Mouse (Mus musculus) limb, embryonic 11.5 days (tissue): Measurements from ENCODE around the gene Mip. TPM values are rescaled to one million over a fixed set of nuclear protein-coding genes. Genes with fewer than 3 reads are reported as not detected.
"Not testable (repeated sequence)": the region's sequence is repeated elsewhere in the genome, so short reads cannot be mapped to it uniquely, and the experiment has no call there.

ENCODE experiments used
- ATAC-seq: fragments of 200-750 bp; cut with Nextera tagmentation; 2 replicates; pipeline ENCODE4 v1.8.0; 2017; ENCODE audit warnings: low read depth; ENCODE audit not compliant: insufficient number of reproducible peaks, low FRiP score, low TSS enrichment
- DNase-seq: peaks from one replicate; pipeline ENCODE4 v3.0.0-alpha.2; 2015; ENCODE audit warnings: low spot score
- H3K27ac ChIP-seq: fragments of 300-500 bp; sonication (generic); replicated peaks from 2 replicates; pipeline ENCODE4 v1.5.1; 2014; ENCODE audit warnings: low read depth, mild to moderate bottlenecking, low read length
- H3K27me3 ChIP-seq: fragments of 300-500 bp; sonication (generic); 2 replicates; pipeline ENCODE4 v1.6.1; 2014; ENCODE audit warnings: mild to moderate bottlenecking, low read length, mixed read lengths; ENCODE audit not compliant: control insufficient read depth, insufficient read depth
- H3K36me3 ChIP-seq: fragments of 300-500 bp; sonication (generic); 2 replicates; pipeline ENCODE4 v1.6.1; 2014; ENCODE audit warnings: mild to moderate bottlenecking, low read length, moderate library complexity, mixed read lengths; ENCODE audit not compliant: control insufficient read depth, insufficient read depth
- H3K4me1 ChIP-seq: fragments of 300-500 bp; sonication (generic); 2 replicates; pipeline ENCODE4 v1.6.1; 2014; ENCODE audit warnings: low read length, mixed read lengths; ENCODE audit not compliant: control insufficient read depth, insufficient read depth
- H3K4me2 ChIP-seq: fragments of 300-500 bp; sonication (generic); 2 replicates; pipeline ENCODE4 v1.6.1; 2014; ENCODE audit warnings: low read depth, mild to moderate bottlenecking, moderate library complexity; ENCODE audit not compliant: severe bottlenecking
- H3K4me3 ChIP-seq: fragments of 300-500 bp; sonication (generic); 2 replicates; pipeline ENCODE4 v1.5.1; 2014; ENCODE audit warnings: low read depth, low read length
- H3K9ac ChIP-seq: fragments of 300-500 bp; sonication (generic); 2 replicates; pipeline ENCODE4 v1.6.1; 2014; ENCODE audit warnings: mild to moderate bottlenecking, low read length
- H3K9me3 ChIP-seq: fragments of 300-500 bp; sonication (generic); 2 replicates; pipeline ENCODE4 v1.6.1; 2016; ENCODE audit warnings: low read length; ENCODE audit not compliant: control insufficient read depth
- WGBS: fragments of 180-500 bp; shearing (Covaris S2); extraction: QIAGEN DNeasy Blood & Tissue Kit; methylation state at CpG from one replicate; pipeline ENCODE4 v1.1.7; 2014; 5-methylcytosine and 5-hydroxymethylcytosine counted together
- polyA plus RNA-seq: library from polyadenylated mRNA; unstranded; fragments of >200 nt; fragmentation: Nextera tagmentation; extraction: Ambion mirVana; gene quantifications from 2 replicates; pipeline ENCODE4 v1.2.1, GENCODE M21; 2014

Mip gene
- polyA plus RNA-seq, 1 experiment from 2014 or later: 0.32 TPM

DNA sequence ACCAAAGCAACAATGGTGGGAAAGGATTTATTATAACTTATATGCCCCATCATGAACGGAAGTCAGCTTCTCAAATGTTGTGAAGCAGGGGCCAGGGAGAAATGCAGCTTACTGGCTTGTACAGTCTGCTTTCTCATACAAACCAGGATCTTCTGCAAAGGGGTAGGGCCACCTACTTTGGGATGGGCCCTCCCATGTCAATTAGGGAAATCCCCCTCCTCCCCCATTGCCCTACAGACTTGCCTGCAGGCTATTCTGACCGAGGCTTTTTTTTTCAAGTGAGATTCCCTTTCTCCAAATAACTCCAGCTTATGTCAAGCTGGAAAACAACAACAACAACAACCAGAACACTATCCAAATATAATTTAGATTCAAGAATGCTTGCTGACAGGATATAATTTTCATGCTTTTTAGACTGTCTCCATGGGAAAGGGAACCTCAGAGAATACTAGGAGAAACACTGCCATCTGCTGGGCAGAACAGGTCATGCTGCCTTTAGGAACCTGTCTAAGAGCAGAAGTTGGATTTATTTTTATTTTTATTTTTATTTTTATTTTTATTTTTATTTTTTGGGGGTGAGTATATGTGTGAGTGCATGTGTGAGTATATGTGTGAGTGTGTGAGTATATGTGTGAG is 37.3 kb upstream of the Mip start:
- no peaks in the 10 kb centered on the region for H3K9me3 ChIP-seq
- H3K27me3 ChIP-seq: no peaks in the 10 kb centered on the region
- no peaks in the 10 kb centered on the region for H3K4me1 ChIP-seq
- DNase-seq (peak; percentile 84), ATAC-seq (no peak)
- H3K4me2 ChIP-seq: no peak overlapping the region
- H3K27ac ChIP-seq: no peak overlapping the region
- H3K36me3 ChIP-seq: no peaks in the 10 kb centered on the region
- H3K9ac ChIP-seq: no peak overlapping the region
- WGBS: 42% methylated on average over 2 of the region's 2 CpGs
- H3K4me3 ChIP-seq: no peak overlapping the region

- no peaks in the 10 kb centered on the region for H3K36me3 ChIP-seq
- ATAC-seq: no peak
- 62% methylated on average over 2 of the region's 2 CpGs for WGBS
- no peak overlapping the region for H3K4me2 ChIP-seq
- H3K4me1 ChIP-seq: peaks cover 8% of the 10 kb centered on the region; the same call in 1 of the 2 replicates
- H3K27me3 ChIP-seq: peaks cover 13% of the 10 kb centered on the region
- no peak for DNase-seq
- no peak overlapping the region for H3K27ac ChIP-seq
- H3K9ac ChIP-seq: no peak overlapping the region
- no peaks in the 10 kb centered on the region; the same call in 1 of the 2 replicates for H3K9me3 ChIP-seq
- no peak overlapping the region for H3K4me3 ChIP-seq
Observed at GRCm38 (mm10) chr10:128191472-128191871, 34.2 kb upstream of the Mip start.

GRCm38 (mm10) chr10:128192030-128192766 is 33.4 kb upstream of the Mip start:
- not testable (repeated sequence) for H3K9me3 ChIP-seq, H3K27ac ChIP-seq, H3K4me1 ChIP-seq, H3K36me3 ChIP-seq, ATAC-seq, H3K4me3 ChIP-seq, DNase-seq, H3K4me2 ChIP-seq, H3K9ac ChIP-seq
- H3K27me3 ChIP-seq: peaks cover 13% of the 10 kb centered on the region
- WGBS: 95% methylated on average over 3 of the region's 3 CpGs

GRCm38 (mm10) chr10:128193113-128193512 is 32.5 kb upstream of the Mip start:
- Histone ChIP-seq H3K27ac (no peak overlapping the region), H3K27me3 (peaks cover 13% of the 10 kb centered on the region), H3K36me3 (no peaks in the 10 kb centered on the region), H3K4me1 (peaks cover 8% of the 10 kb centered on the region; the same call in 1 of the 2 replicates), H3K9ac (no peak overlapping the region), H3K4me2 (no peak overlapping the region), H3K9me3 (no peaks in the 10 kb centered on the region; the same call in 1 of the 2 replicates), H3K4me3 (no peak overlapping the region)
- 93% methylated on average over 6 of the region's 6 CpGs for WGBS
- DNase-seq: no peak
- no peak for ATAC-seq

GRCm38 (mm10) chr10:128194024-128194550 is 31.6 kb upstream of the Mip start, which contains the start of gene Gls2:
TSS of gene Gls2 (plus strand) at chr10:128194457.
- H3K36me3 ChIP-seq: no peaks in the 10 kb centered on the region
- H3K27ac ChIP-seq: no peak within 1 kb of the TSS

GRCm38 (mm10) chr10:128194551-128195461 is 30.8 kb upstream of the Mip start:
- DNase-seq: no peak
- peak overlapping the region; percentile 68 for H3K4me3 ChIP-seq
- H3K4me2 ChIP-seq: peak overlapping the region; percentile 96
- WGBS: under 1% methylated on average over 47 of the region's 79 CpGs
- H3K27me3 ChIP-seq: peaks cover 13% of the 10 kb centered on the region
- peak overlapping the region; percentile 42 for H3K9ac ChIP-seq
- H3K9me3 ChIP-seq: no peaks in the 10 kb centered on the region; the same call in 1 of the 2 replicates
- H3K27ac ChIP-seq: no peak overlapping the region
- H3K4me1 ChIP-seq: peaks cover 8% of the 10 kb centered on the region; the same call in 1 of the 2 replicates
- ATAC-seq: peak; percentile 88
- no peaks in the 10 kb centered on the region for H3K36me3 ChIP-seq

More at GRCm38 (mm10) chr10:128194024-128194550, 31.6 kb upstream of the Mip start, which contains the start of gene Gls2:
- under 1% methylated on average over 45 of the region's 46 CpGs for WGBS
- DNase-seq: peak; percentile 98
- ATAC-seq: peak; percentile 93
- Histone ChIP-seq H3K4me1 (peaks cover 8% of the 10 kb centered on the region; the same call in 1 of the 2 replicates), H3K27me3 (peaks cover 13% of the 10 kb centered on the region), H3K9me3 (no peaks in the 10 kb centered on the region; the same call in 1 of the 2 replicates), H3K9ac (peak within 1 kb of the TSS; percentile 64), H3K4me3 (peak within 1 kb of the TSS; percentile 68), H3K4me2 (peak within 1 kb of the TSS; percentile 96)

DNA sequence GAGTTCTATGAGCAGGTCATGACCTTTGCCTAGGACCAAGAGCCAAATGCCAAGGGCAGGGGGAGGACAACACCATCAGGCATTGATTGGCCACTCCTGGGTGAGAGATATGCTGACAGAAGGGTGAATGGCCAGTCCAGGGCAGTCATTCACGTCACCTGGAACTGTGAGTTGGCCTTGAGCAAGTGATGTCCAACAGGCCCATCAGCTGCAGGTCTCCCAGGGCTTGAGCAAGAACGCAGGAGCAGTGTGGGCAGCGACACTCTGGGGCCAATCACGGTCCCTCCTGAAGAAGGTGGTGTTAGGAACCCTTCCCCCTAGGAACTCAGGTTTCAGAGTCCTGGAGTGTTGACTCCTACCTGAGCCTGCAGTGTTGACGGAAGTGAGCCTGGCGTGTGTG is 23.8 kb upstream of the Mip start:
- Histone ChIP-seq H3K27ac (no peak overlapping the region), H3K9ac (no peak overlapping the region), H3K4me3 (no peak overlapping the region), H3K4me2 (no peak overlapping the region), H3K4me1 (no peaks in the 10 kb centered on the region), H3K36me3 (no peaks in the 10 kb centered on the region), H3K9me3 (no peaks in the 10 kb centered on the region), H3K27me3 (no peaks in the 10 kb centered on the region)
- no peak for DNase-seq
- no peak for ATAC-seq
- WGBS: 68% methylated on average over 6 of the region's 6 CpGs

GRCm38 (mm10) chr10:128204941-128205340 is 20.7 kb upstream of the Mip start:
- H3K36me3 ChIP-seq: no peaks in the 10 kb centered on the region; the same call in 1 of the 2 replicates
- WGBS: 90% methylated on average over 15 of the region's 15 CpGs

More at GRCm38 (mm10) chr10:128204941-128205340, 20.7 kb upstream of the Mip start:
- Histone ChIP-seq H3K4me3 (no peak overlapping the region), H3K9ac (no peak overlapping the region), H3K4me2 (no peak overlapping the region), H3K27ac (no peak overlapping the region), H3K9me3 (no peaks in the 10 kb centered on the region), H3K27me3 (no peaks in the 10 kb centered on the region), H3K4me1 (no peaks in the 10 kb centered on the region)
- ATAC-seq (no peak), DNase-seq (no peak)
